Mouse (Mus musculus) liver, adult 2 months (tissue): ENCODE measurements around the gene Mbnl1.

Experiments used
- CTCF ChIP-seq: fragments of 200-500 bp; IDR thresholded peaks from 2 replicates; pipeline ENCODE4 v1.5.1; 2011; ENCODE audit warnings: low read depth, low read length, control low read depth
- POLR2A ChIP-seq: fragments of 200-500 bp; IDR thresholded peaks from 2 replicates; pipeline ENCODE4 v1.6.1; 2011; ENCODE audit warnings: low read length, control low read depth; ENCODE audit not compliant: insufficient read depth; ENCODE audit errors: extremely low read depth

GRCm38 (mm10) chr3:60504775-60505430 is 32.3 kb downstream of the Mbnl1 start:
- TF ChIP-seq CTCF, result no peak
- TF ChIP-seq POLR2A, result no peak
